Mouse (Mus musculus) cerebellum, adult 9-11 months (tissue): ENCODE results near the gene Serpinb1b.

Experiments
- DNase-seq: peaks from one replicate; pipeline ENCODE4 v3.0.0; 2022

Gene Serpinb1b

DNA sequence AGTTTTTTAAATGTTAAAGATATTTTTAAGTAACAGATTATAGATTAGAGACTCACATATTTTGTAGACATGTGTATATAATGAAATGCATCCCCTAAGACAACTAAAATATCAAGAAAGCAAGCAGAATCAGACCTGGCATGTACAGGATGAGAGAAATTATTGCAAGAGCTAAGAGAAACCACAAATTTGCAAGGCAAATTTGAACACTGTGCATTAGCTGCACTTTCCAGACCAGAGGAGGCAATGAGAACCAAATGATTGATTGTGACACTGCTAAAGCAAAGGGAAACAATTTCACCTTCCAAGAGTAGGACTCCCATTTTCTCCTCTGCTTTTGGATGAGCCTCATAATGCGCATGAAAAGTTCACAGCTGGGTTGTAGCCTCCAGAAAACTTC is 17.2 kb downstream of the Serpinb1b start:
- DNase-seq: no peak

GRCm38 (mm10) chr13:33105626-33106025 is 27.3 kb downstream of the Serpinb1b start:
- DNase-seq: no peak

- DNase-seq: no peak
These were observed 34.7 kb downstream of the Serpinb1b start for GRCm38 (mm10) chr13:33113054-33113453.

DNA sequence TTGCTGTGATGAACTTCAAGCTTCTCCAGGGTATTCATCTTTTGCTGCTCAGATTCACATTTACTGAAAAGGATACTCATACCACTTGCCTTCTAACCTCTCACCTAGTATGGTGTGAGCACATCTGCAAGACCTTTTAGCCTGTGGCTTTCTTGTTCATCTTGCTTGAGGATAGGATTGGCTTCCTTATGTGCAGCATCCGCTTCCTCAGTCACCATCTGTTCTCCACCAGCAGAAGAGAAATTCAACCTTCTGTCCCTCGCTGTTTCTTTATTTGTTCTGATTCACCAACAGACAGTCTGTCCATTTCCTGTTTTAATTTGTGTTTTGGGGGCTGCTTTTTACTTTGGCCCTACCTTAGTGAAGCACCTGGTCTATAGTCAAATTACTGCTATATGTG is 59.3 kb downstream of the Serpinb1b start:
- peak; percentile 17 for DNase-seq

GRCm38 (mm10) chr13:33141435-33141834 is 63.1 kb downstream of the Serpinb1b start:
- DNase-seq: no peak
